Mouse (Mus musculus) kidney, embryonic 16.5 days (tissue): ENCODE data around the gene Cd47. TPM values are rescaled to one million over a fixed set of nuclear protein-coding genes. Genes with fewer than 3 reads are reported as not detected.
A peak's percentile ranks its signal among the peaks of the same experiment; 100 is the strongest.

Experiments
- ATAC-seq: fragments of 200-750 bp; cut with Nextera tagmentation; 2 replicates; pipeline ENCODE4 v1.8.0; 2017; ENCODE audit warnings: moderate TSS enrichment; ENCODE audit not compliant: low FRiP score, low TSS enrichment
- H3K27ac ChIP-seq: fragments of 300-500 bp; sonication (generic); 2 replicates; pipeline ENCODE4 v1.5.1; 2014; ENCODE audit warnings: low read length
- H3K27me3 ChIP-seq: fragments of 300-500 bp; sonication (generic); 2 replicates; pipeline ENCODE4 v1.6.1; 2014; ENCODE audit warnings: low read length, control low read depth, mixed read lengths; ENCODE audit not compliant: insufficient read depth
- H3K36me3 ChIP-seq: fragments of 300-500 bp; sonication (generic); 2 replicates; pipeline ENCODE4 v1.6.1; 2014; ENCODE audit warnings: low read length, control low read depth, mixed read lengths; ENCODE audit not compliant: insufficient read depth
- H3K4me1 ChIP-seq: fragments of 300-500 bp; sonication (generic); 2 replicates; pipeline ENCODE4 v1.6.1; 2014; ENCODE audit warnings: low read length, control low read depth, mixed read lengths; ENCODE audit not compliant: insufficient read depth
- H3K4me2 ChIP-seq: fragments of 300-500 bp; sonication (generic); replicated peaks from 2 replicates; pipeline ENCODE4 v1.6.1; 2014; ENCODE audit warnings: low read depth, low read length
- H3K4me3 ChIP-seq: fragments of 300-500 bp; sonication (generic); 2 replicates; pipeline ENCODE4 v1.5.1; 2014; ENCODE audit warnings: mild to moderate bottlenecking, low read length
- H3K9ac ChIP-seq: fragments of 300-500 bp; sonication (generic); replicated peaks from 2 replicates; pipeline ENCODE4 v1.6.1; 2014; ENCODE audit warnings: low read length
- H3K9me3 ChIP-seq: fragments of 300-500 bp; sonication (generic); 2 replicates; pipeline ENCODE4 v1.6.1; 2016; ENCODE audit warnings: low read length, control low read depth
- WGBS: fragments of 180-500 bp; shearing (Covaris S2); extraction: QIAGEN DNeasy Blood & Tissue Kit; methylation state at CpG from one replicate; pipeline ENCODE4 v1.1.7; 2014; 5-methylcytosine and 5-hydroxymethylcytosine counted together
- polyA plus RNA-seq: library from polyadenylated mRNA; unstranded; fragments of >200 nt; fragmentation: Nextera tagmentation; extraction: Ambion mirVana; gene quantifications from 2 replicates; pipeline ENCODE4 v1.2.1, GENCODE M21; 2015

Cd47 gene
- polyA plus RNA-seq, 1 experiment from 2014 or later, result 78.0 TPM

DNA sequence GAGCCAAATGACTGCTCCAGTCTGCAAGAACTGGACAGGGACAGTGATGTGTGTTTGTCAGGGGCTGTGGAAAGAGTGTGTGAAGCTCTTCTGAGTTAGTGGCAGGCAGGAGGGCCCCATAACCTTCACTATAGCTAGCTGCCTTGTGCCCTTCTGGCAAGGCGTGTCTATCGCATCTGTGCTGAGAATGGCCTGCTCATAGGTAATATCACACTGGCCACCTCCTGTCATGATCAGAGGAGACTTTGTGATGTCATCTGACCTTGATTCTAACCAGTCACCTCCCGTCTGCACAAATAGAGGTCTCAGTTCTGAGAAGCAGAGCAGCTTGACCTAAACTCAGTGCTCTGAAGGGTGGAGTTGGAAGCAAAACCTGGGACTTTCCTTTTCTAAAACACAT is 148.0 kb downstream of the Cd47 start:
- H3K27me3 ChIP-seq, result no peaks in the 10 kb centered on the region
- H3K9ac ChIP-seq, result no peak overlapping the region
- H3K4me3 ChIP-seq, result no peak overlapping the region
- peaks cover 9% of the 10 kb centered on the region for H3K4me1 ChIP-seq
- WGBS, result 77% methylated on average over 3 of the region's 3 CpGs
- ATAC-seq, result no peak
- no peak overlapping the region for H3K4me2 ChIP-seq
- no peaks in the 10 kb centered on the region for H3K36me3 ChIP-seq
- no peak overlapping the region for H3K27ac ChIP-seq
- peaks cover 4% of the 10 kb centered on the region; the same call in 1 of the 2 replicates for H3K9me3 ChIP-seq

DNA sequence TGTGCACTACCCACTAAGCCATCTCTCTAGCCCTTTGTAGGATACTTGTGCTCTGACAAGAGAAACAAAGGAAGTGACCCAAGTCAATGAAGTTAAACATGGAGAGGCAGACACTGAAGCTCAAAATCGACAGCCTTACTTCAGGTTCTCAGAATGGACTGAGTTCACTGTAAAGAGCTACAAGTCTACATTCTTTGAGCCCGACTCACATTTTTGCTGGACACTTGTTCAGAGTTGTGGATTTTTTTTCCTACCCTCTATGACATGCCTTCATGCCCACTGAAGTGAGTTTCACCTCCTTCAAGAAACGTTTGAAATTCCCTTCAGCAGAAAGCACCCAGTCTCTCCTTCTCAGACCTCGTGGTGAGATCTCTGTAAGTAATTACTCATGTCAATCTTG is 148.9 kb downstream of the Cd47 start:
- no peak overlapping the region for H3K4me3 ChIP-seq
- H3K9me3 ChIP-seq, result peaks cover 4% of the 10 kb centered on the region; the same call in 1 of the 2 replicates
- no peak overlapping the region for H3K27ac ChIP-seq
- H3K9ac ChIP-seq, result no peak overlapping the region
- no peaks in the 10 kb centered on the region for H3K27me3 ChIP-seq
- no peak for ATAC-seq
- H3K4me1 ChIP-seq, result peaks cover 12% of the 10 kb centered on the region
- no peaks in the 10 kb centered on the region for H3K36me3 ChIP-seq
- H3K4me2 ChIP-seq, result no peak overlapping the region
- WGBS, result 68% methylated on average over 4 of the region's 4 CpGs

DNA sequence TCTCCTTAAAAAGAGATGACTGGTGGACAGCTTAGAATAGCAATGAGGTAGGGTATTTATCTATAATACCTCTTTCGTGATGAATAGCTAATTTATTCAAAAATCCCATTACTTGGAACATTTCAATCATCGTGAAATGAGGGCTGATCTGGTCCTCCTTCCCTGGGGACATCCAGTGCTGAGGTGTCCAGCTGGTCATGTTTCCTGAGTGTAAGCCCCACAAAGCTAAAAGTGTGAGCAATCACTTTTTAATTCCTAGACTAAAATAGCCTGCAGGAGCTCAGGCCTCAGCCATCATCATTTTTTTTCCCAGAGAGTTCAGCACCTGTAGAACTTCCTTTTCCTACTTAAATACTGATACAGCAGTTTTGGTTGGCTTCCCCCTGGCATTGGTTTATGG is 150.0 kb downstream of the Cd47 start:
- no peak for ATAC-seq
- H3K9ac ChIP-seq, result no peak overlapping the region
- no peak overlapping the region for H3K27ac ChIP-seq
- no peaks in the 10 kb centered on the region for H3K36me3 ChIP-seq
- H3K4me1 ChIP-seq, result peaks cover 12% of the 10 kb centered on the region
- H3K9me3 ChIP-seq, result peaks cover 4% of the 10 kb centered on the region; the same call in 1 of the 2 replicates
- 83% methylated on average over 2 of the region's 2 CpGs for WGBS
- H3K4me3 ChIP-seq, result no peak overlapping the region
- no peak overlapping the region for H3K4me2 ChIP-seq
- no peaks in the 10 kb centered on the region for H3K27me3 ChIP-seq

DNA sequence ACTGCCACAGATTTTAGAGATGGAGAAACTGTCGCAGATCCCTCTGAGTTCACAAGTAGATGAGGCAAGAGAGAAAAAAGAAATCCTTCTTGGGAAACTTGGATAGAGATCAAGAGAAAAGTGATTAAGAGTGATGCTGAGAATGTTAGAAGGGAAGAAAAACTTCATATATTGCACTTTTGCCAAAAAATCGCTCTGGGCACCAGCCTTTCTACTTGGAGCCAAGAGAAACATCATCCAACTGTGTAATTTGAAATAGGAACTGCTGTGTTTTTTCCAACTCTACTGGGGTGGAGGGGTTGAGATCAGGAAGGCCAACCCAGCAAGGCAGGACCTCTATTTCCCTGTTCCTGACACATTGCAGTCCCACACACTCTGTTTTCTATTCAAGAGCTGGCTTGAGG is 151.0 kb downstream of the Cd47 start:
- peaks cover 4% of the 10 kb centered on the region; the same call in 1 of the 2 replicates for H3K9me3 ChIP-seq
- no peak overlapping the region for H3K4me2 ChIP-seq
- H3K4me3 ChIP-seq, result no peak overlapping the region
- no peak overlapping the region for H3K9ac ChIP-seq
- H3K27ac ChIP-seq, result peak overlapping the region; percentile 74
- peaks cover 12% of the 10 kb centered on the region for H3K4me1 ChIP-seq
- no peaks in the 10 kb centered on the region for H3K36me3 ChIP-seq
- 53% methylated on average over 2 of the region's 2 CpGs for WGBS
- peak; percentile 44; the same call in 1 of the 2 replicates for ATAC-seq
- H3K27me3 ChIP-seq, result no peaks in the 10 kb centered on the region

DNA sequence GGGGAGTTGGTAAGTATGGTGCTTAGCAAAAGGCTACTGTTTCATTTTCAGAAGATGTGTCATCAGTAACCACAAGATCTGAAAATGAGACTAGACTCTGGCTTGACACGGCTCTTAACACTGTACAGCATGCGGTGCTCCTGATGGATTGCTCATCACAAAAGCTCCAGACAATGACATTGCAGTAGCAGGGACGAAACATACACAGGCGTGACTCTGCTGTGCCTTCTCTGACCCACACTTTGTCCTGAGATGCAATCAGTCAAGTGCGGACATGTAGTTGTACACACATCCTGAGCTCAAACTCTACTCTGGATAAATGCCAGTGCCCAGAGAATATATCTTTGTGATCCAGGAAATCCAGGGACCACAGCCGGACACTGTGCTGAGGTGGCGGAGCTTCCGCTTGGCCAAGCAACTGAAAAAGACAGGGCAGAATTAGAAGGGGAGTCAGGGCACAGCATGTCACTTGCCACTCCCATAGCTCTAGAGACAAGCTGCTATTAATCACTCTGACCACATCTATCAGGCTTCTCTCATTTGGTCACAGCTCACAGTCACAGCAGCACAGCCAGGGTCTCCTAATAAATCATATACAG is 151.7 kb downstream of the Cd47 start:
- Histone ChIP-seq H3K27me3 (no peaks in the 10 kb centered on the region), H3K4me1 (peaks cover 12% of the 10 kb centered on the region), H3K4me3 (no peak overlapping the region), H3K36me3 (no peaks in the 10 kb centered on the region), H3K9me3 (peaks cover 4% of the 10 kb centered on the region; the same call in 1 of the 2 replicates), H3K4me2 (no peak overlapping the region), H3K27ac (peak overlapping the region; percentile 74), H3K9ac (no peak overlapping the region)
- peak; percentile 85 for ATAC-seq
- 59% methylated on average over 8 of the region's 8 CpGs for WGBS

DNA sequence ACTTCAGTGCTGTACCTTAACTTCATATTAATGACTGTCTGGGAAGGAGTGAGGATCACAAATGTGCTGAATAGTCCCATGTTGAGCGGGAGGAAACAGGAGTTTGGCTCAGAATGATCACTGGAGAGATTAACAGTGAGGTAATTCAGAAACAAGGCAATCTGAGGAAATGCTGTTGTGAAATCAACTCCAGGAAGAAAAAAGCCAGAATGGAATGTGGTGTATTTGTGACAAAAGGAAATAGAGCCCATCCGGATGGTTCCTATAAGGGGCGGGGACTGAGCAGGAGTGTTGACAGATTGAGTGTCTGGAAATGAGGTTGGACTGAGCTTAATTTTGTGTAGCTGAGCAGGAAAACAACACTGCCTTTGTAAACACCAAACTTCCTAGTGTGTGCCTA is 153.5 kb downstream of the Cd47 start:
- 40% methylated on average over 3 of the region's 3 CpGs for WGBS
- Histone ChIP-seq H3K27me3 (no peaks in the 10 kb centered on the region), H3K36me3 (no peaks in the 10 kb centered on the region), H3K4me1 (peaks cover 12% of the 10 kb centered on the region), H3K27ac (peak overlapping the region; percentile 72), H3K4me2 (no peak overlapping the region), H3K4me3 (no peak overlapping the region), H3K9me3 (peaks cover 4% of the 10 kb centered on the region; the same call in 1 of the 2 replicates), H3K9ac (no peak overlapping the region)
- 0 out of 2 replicates have a peak, but pooled peaks have one; percentile 33 for ATAC-seq

DNA sequence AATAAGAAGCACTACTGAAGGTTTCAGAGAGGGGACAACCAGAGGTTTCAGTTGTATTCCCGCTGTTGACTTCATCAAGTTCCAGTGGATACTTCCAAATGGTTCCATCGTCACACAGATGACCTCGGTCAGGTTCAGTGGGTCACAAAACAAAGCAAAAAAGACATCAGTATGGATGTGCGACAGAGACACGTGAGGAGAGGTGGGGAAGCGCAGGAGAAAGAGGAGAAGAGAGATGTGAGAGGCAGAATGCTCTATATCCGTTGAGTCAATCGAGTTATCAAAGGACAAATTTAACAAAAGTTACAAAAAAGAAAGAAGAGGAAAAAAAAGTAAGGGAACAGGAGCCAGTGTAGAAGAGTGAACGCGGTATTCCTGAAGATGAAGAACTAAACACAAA is 154.6 kb downstream of the Cd47 start:
- H3K27me3 ChIP-seq, result no peaks in the 10 kb centered on the region
- H3K9me3 ChIP-seq, result peaks cover 4% of the 10 kb centered on the region; the same call in 1 of the 2 replicates
- no peak for ATAC-seq
- peaks cover 12% of the 10 kb centered on the region for H3K4me1 ChIP-seq
- no peak overlapping the region for H3K9ac ChIP-seq
- H3K4me3 ChIP-seq, result no peak overlapping the region
- H3K36me3 ChIP-seq, result no peaks in the 10 kb centered on the region
- H3K4me2 ChIP-seq, result no peak overlapping the region
- no peak overlapping the region for H3K27ac ChIP-seq
- WGBS, result 92% methylated on average over 10 of the region's 10 CpGs

DNA sequence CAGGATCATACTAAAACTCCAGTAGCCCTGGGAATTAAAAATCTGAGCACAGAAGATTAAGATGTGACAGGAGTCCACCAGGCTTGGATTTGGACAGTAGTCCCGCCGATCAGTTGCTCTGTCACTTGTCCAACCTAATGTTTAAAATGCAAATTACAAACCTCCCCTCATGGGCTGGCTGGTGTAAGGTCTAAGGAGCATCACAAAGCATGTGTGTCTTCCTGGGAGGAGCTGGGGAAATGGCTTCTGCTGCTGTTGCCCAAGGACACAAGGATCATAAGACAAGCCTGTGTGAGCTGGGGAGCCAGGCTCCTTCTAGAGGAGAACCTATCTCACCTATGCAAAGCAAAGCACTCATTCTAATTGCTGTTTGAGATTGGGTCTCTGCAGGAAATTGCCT is 155.0 kb downstream of the Cd47 start:
- Histone ChIP-seq H3K27me3 (no peaks in the 10 kb centered on the region), H3K9ac (no peak overlapping the region), H3K4me3 (no peak overlapping the region), H3K4me1 (peaks cover 12% of the 10 kb centered on the region), H3K36me3 (no peaks in the 10 kb centered on the region), H3K9me3 (peaks cover 4% of the 10 kb centered on the region; the same call in 1 of the 2 replicates), H3K27ac (no peak overlapping the region), H3K4me2 (no peak overlapping the region)
- ATAC-seq, result no peak
- 92% methylated on average over 2 of the region's 2 CpGs for WGBS

DNA sequence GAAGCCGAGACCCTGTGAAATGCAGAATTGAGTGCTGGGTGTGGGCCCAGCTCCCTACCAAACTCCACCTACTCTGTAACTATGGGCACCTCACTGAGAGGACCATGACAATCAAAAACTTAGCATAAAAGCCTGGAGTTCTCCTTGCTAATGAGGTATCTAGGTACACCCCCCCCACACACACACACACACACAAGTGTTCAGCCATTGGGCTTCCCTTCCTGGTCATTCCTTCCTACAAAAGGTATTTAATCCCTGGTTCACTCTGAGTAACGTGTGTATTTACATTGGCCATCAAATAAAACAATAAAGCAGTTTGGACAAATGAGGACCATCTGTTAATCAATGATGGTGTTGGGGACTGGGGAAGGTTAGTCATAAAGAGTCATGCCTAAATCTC is 155.6 kb downstream of the Cd47 start:
- Histone ChIP-seq H3K9me3 (peaks cover under 1% of the 10 kb centered on the region; the same call in 1 of the 2 replicates), H3K4me1 (peaks cover 12% of the 10 kb centered on the region), H3K9ac (no peak overlapping the region), H3K27ac (no peak overlapping the region), H3K27me3 (no peaks in the 10 kb centered on the region), H3K36me3 (no peaks in the 10 kb centered on the region), H3K4me2 (no peak overlapping the region), H3K4me3 (no peak overlapping the region)
- ATAC-seq, result no peak
- WGBS, result 75% methylated on average over 2 of the region's 2 CpGs

DNA sequence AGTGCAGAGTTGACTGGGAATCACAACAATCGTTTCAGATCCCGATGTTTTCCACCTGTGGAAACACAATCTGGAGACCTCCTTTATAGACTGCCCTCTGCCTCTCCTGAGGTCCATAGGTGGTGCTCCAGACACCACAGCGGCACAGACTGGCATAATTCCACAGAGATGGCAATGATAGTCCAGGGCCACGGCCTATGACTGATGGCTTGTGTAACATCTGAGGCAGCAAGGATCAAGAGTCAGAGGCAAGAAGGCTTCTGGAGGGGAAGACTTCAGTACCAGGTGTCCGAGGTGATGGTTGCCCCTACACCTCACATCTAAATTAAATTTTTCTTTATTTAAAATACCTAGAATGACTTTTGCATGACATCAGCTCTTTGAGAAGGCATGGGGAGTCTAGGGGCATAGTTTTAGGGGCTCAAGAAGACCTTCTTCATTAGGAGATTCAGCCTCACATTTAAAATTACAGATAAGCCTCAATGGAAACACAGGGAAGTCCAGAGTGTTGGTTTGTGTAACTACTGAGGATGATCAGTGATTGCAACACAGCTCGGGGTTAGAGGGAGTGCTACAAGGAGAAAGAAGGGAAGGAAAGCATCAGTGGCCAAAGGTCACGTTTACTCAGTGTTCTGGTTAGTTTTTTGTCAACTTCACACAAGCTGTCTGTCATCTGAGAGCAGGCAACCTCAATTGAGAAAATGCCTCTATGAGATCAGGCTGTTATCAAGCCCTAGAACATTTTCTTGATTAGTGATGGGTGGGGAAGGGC is 156.4 kb downstream of the Cd47 start:
- Histone ChIP-seq H3K36me3 (no peaks in the 10 kb centered on the region), H3K27ac (no peak overlapping the region), H3K9ac (no peak overlapping the region), H3K4me3 (no peak overlapping the region), H3K9me3 (no peaks in the 10 kb centered on the region), H3K4me2 (no peak overlapping the region), H3K27me3 (no peaks in the 10 kb centered on the region), H3K4me1 (peaks cover 11% of the 10 kb centered on the region)
- no peak for ATAC-seq
- WGBS, result 81% methylated on average over 7 of the region's 7 CpGs
